Mouse (Mus musculus) liver, postnatal 0 days (tissue): ENCODE measurements around the gene Cfap74. TPM values are rescaled to one million over a fixed set of nuclear protein-coding genes. Genes with fewer than 3 reads are reported as not detected.

Experiments used
- ATAC-seq: fragments of 200-750 bp; cut with Nextera tagmentation; 2 replicates; pipeline ENCODE4 v1.8.0; 2017; ENCODE audit warnings: mild to moderate bottlenecking, moderate library complexity
- DNase-seq: peaks from one replicate; pipeline ENCODE4 v3.0.0-alpha.2; 2016
- H3K27ac ChIP-seq: fragments of 300-500 bp; sonication (generic); 2 replicates; pipeline ENCODE4 v1.5.1; 2014; ENCODE audit warnings: antibody characterized with exemption, moderate library complexity, mild to moderate bottlenecking, low read depth
- H3K27me3 ChIP-seq: fragments of 300-500 bp; sonication (generic); 2 replicates; pipeline ENCODE4 v1.6.1; 2014; ENCODE audit warnings: low read length, control low read depth, mixed read lengths; ENCODE audit not compliant: insufficient read depth
- H3K36me3 ChIP-seq: fragments of 300-500 bp; sonication (generic); replicated peaks from 2 replicates; pipeline ENCODE4 v1.6.1; 2014; ENCODE audit warnings: mild to moderate bottlenecking, control low read depth, low read length, moderate library complexity, mixed read lengths; ENCODE audit not compliant: insufficient read depth
- H3K4me1 ChIP-seq: fragments of 300-500 bp; sonication (generic); 2 replicates; pipeline ENCODE4 v1.6.1; 2014; ENCODE audit warnings: antibody characterized with exemption, mild to moderate bottlenecking, control low read depth; ENCODE audit not compliant: insufficient read depth
- H3K4me2 ChIP-seq: fragments of 300-500 bp; sonication (generic); 2 replicates; pipeline ENCODE4 v1.6.1; 2014; ENCODE audit warnings: low read depth, mild to moderate bottlenecking, low read length, moderate library complexity, mixed read lengths
- H3K4me3 ChIP-seq: fragments of 300-500 bp; sonication (generic); 2 replicates; pipeline ENCODE4 v1.5.1; 2014; ENCODE audit warnings: low read depth, low read length
- H3K9ac ChIP-seq: fragments of 300-500 bp; sonication (generic); replicated peaks from 2 replicates; pipeline ENCODE4 v1.6.1; 2014; ENCODE audit warnings: mild to moderate bottlenecking, moderate library complexity
- H3K9me3 ChIP-seq: fragments of 300-500 bp; sonication (generic); 2 replicates; pipeline ENCODE4 v1.6.1; 2016; ENCODE audit warnings: mild to moderate bottlenecking, control low read depth, low read length, mixed read lengths
- CTCF ChIP-seq: sonication (generic); IDR thresholded peaks from 2 replicates; pipeline ENCODE4 v1.5.1; 2016; ENCODE audit warnings: antibody characterized with exemption, low read depth
- EP300 ChIP-seq: IDR thresholded peaks from 2 replicates; pipeline ENCODE4 v1.6.1; 2016; ENCODE audit warnings: antibody characterized with exemption, low read depth, mild to moderate bottlenecking
- WGBS: fragments of 180-500 bp; shearing (Covaris S2); extraction: QIAGEN DNeasy Blood & Tissue Kit; methylation state at CpG from one replicate; pipeline ENCODE4 v1.1.7; 2014; ENCODE audit not compliant: insufficient replicate concordance; 5-methylcytosine and 5-hydroxymethylcytosine counted together
- polyA plus RNA-seq: library from polyadenylated mRNA; unstranded; fragments of >200 nt; fragmentation: Nextera tagmentation; extraction: Ambion mirVana; gene quantifications from 2 replicates; pipeline ENCODE4 v1.2.1, GENCODE M21; 2015

The Cfap74 gene
- polyA plus RNA-seq, 1 experiment from 2014 or later: 0.07 TPM

- Histone ChIP-seq H3K27me3 (no peaks in the 10 kb centered on the region), H3K36me3 (no peaks in the 10 kb centered on the region), H3K9me3 (no peaks in the 10 kb centered on the region), H3K4me3 (no peak overlapping the region), H3K9ac (no peak overlapping the region), H3K27ac (no peak overlapping the region), H3K4me1 (no peaks in the 10 kb centered on the region), H3K4me2 (no peak overlapping the region)
- no peak for ATAC-seq
- TF ChIP-seq CTCF: no peak
- TF ChIP-seq EP300: no peak
- DNase-seq: no peak
- WGBS: 84% methylated on average over 4 of the region's 4 CpGs
Observed at GRCm38 (mm10) chr4:155464061-155464460, 55.1 kb downstream of the Cfap74 start.

- no peak overlapping the region for H3K4me3 ChIP-seq
- H3K27me3 ChIP-seq: peaks cover 6% of the 10 kb centered on the region; the same call in 1 of the 2 replicates
- no peak overlapping the region for H3K4me2 ChIP-seq
- no peak overlapping the region for H3K27ac ChIP-seq
- H3K36me3 ChIP-seq: no peaks in the 10 kb centered on the region
- DNase-seq (no peak), ATAC-seq (no peak)
- no peak for TF ChIP-seq CTCF
- TF ChIP-seq EP300: no peak
- no peaks in the 10 kb centered on the region for H3K4me1 ChIP-seq
- H3K9me3 ChIP-seq: no peaks in the 10 kb centered on the region
- 61% methylated on average over 6 of the region's 6 CpGs for WGBS
- no peak overlapping the region for H3K9ac ChIP-seq
Observed at GRCm38 (mm10) chr4:155465607-155466006, 56.6 kb downstream of the Cfap74 start.

GRCm38 (mm10) chr4:155466080-155466479, 57.1 kb downstream of the Cfap74 start:
- no peak for TF ChIP-seq CTCF
- no peak for TF ChIP-seq EP300
- Histone ChIP-seq H3K4me1 (no peaks in the 10 kb centered on the region), H3K9me3 (no peaks in the 10 kb centered on the region), H3K36me3 (no peaks in the 10 kb centered on the region), H3K27ac (no peak overlapping the region), H3K9ac (no peak overlapping the region), H3K4me2 (no peak overlapping the region), H3K4me3 (no peak overlapping the region), H3K27me3 (peaks cover 6% of the 10 kb centered on the region; the same call in 1 of the 2 replicates)
- ATAC-seq (no peak), DNase-seq (no peak)
- WGBS: 69% methylated on average over 5 of the region's 5 CpGs

- 62% methylated on average over 13 of the region's 13 CpGs for WGBS
Observed at GRCm38 (mm10) chr4:155467237-155468010, 58.4 kb downstream of the Cfap74 start.

GRCm38 (mm10) chr4:155468952-155469351, 60.0 kb downstream of the Cfap74 start, which contains the start of gene Tmem52:
Tmem52 (plus strand) TSS chr4:155469114.
- Histone ChIP-seq H3K27ac (no peak within 1 kb of the TSS), H3K9me3 (no peaks in the 10 kb centered on the region), H3K36me3 (no peaks in the 10 kb centered on the region), H3K4me2 (peak within 1 kb of the TSS; percentile 66), H3K4me1 (0 out of 2 replicates have a peak, but pooled peaks cover 5% of the 10 kb centered on the region), H3K9ac (no peak within 1 kb of the TSS; the same call in 1 of the 2 replicates), H3K27me3 (peaks cover 6% of the 10 kb centered on the region; the same call in 1 of the 2 replicates), H3K4me3 (peak within 1 kb of the TSS; percentile 36)
- TF ChIP-seq CTCF (no peak), EP300 (no peak)
- DNase-seq: peak; percentile 67
- 14% methylated on average over 19 of the region's 21 CpGs for WGBS
- ATAC-seq: peak; percentile 62

More at GRCm38 (mm10) chr4:155467237-155468010, 58.4 kb downstream of the Cfap74 start:
- DNase-seq (no peak), ATAC-seq (no peak)
- Histone ChIP-seq H3K27me3 (peaks cover 6% of the 10 kb centered on the region; the same call in 1 of the 2 replicates), H3K4me2 (no peak overlapping the region), H3K27ac (no peak overlapping the region), H3K9me3 (no peaks in the 10 kb centered on the region), H3K9ac (no peak overlapping the region), H3K4me3 (no peak overlapping the region), H3K4me1 (no peaks in the 10 kb centered on the region), H3K36me3 (no peaks in the 10 kb centered on the region)
- TF ChIP-seq EP300: no peak
- TF ChIP-seq CTCF: no peak

GRCm38 (mm10) chr4:155469590-155470262, 60.7 kb downstream of the Cfap74 start:
- ATAC-seq: no peak
- no peak for DNase-seq
- H3K27me3 ChIP-seq: peaks cover 6% of the 10 kb centered on the region; the same call in 1 of the 2 replicates
- no peak overlapping the region for H3K9ac ChIP-seq
- H3K36me3 ChIP-seq: no peaks in the 10 kb centered on the region
- 0 out of 2 replicates have a peak overlapping the region, but pooled peaks have one; percentile 36 for H3K4me3 ChIP-seq
- TF ChIP-seq CTCF (no peak), EP300 (no peak)
- H3K4me1 ChIP-seq: 0 out of 2 replicates have a peak, but pooled peaks cover 5% of the 10 kb centered on the region
- 76% methylated on average over 18 of the region's 18 CpGs for WGBS
- no peak overlapping the region for H3K27ac ChIP-seq
- no peaks in the 10 kb centered on the region for H3K9me3 ChIP-seq
- H3K4me2 ChIP-seq: peak overlapping the region; percentile 66; the same call in 1 of the 2 replicates
